Mouse (Mus musculus) left cerebral cortex, postnatal 36 days (tissue): ENCODE measurements around the gene Gm5617. TPM values are rescaled to one million over a fixed set of nuclear protein-coding genes. Genes with fewer than 3 reads are reported as not detected.
"Not testable (repeated sequence)": the region's sequence is repeated elsewhere in the genome, so short reads cannot be mapped to it uniquely, and the experiment has no call there.

ENCODE experiments used
- DNase-seq, 2 experiments: peaks; one replicate each; pipeline ENCODE4 v3.0.0; 2021 to 2022; ENCODE audit warnings: low spot score in 2 of 2, mixed read lengths in 1 of 2
- intact Hi-C: fragments of 180-260 bp; cut with DNase I; formaldehyde crosslinking; loops from one replicate; pipeline ENCODE4 v1.15.1; 2025
- total RNA-seq, 2 experiments: library from RNA; stranded (reverse); gene quantifications; 2 replicates each; pipeline ENCODE4 v1.2.3; 2021

Gene Gm5617
- total RNA-seq, 2 experiments from 2014 or later: 11.0 to 12.0 TPM

GRCm38 (mm10) chr9:48481214-48482134 is 13.8 kb upstream of the Gm5617 start:
- intact Hi-C loops: loop anchor here (10.0 kb wide), 1 partner anchor 217 kb away; no protein-coding TSS in a partner anchor
- no peak for DNase-seq

DNA sequence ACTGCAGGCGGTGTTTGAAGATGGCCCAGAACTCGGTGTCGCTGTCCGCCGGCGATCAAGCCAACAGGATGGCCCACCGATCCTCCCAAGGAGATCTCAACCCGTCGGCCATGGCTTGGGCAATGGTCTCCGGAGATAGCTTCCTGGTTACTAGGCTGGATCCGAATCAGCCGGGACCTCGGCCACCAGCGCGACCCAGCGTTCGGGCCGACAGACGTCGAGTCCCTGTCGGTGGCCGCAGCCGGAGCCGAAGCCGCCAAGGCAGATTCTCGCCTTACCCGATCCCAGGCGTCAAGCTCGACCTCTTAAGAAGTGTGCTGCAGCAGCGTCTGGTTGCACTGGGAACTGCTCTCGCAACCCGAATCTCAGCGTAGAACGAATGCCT is 298 bp downstream of the Gm5617 start:
- no peak for DNase-seq
- intact Hi-C loops: loop anchor here (1.0 kb wide), 1 partner anchor 15 kb away; the partner anchor contains the start of gene Rexo2

- DNase-seq: no peak
- intact Hi-C loops: no loop called here
These were observed 6.0 kb downstream of the Gm5617 start for GRCm38 (mm10) chr9:48501192-48501591.

GRCm38 (mm10) chr9:48503001-48503400 is 7.8 kb downstream of the Gm5617 start:
- no peak for DNase-seq
- intact Hi-C loops: no loop called here

- peak; percentile 15 to 20 for DNase-seq
- intact Hi-C loops: no loop called here
These were observed 9.6 kb downstream of the Gm5617 start for GRCm38 (mm10) chr9:48504741-48505365.

DNA sequence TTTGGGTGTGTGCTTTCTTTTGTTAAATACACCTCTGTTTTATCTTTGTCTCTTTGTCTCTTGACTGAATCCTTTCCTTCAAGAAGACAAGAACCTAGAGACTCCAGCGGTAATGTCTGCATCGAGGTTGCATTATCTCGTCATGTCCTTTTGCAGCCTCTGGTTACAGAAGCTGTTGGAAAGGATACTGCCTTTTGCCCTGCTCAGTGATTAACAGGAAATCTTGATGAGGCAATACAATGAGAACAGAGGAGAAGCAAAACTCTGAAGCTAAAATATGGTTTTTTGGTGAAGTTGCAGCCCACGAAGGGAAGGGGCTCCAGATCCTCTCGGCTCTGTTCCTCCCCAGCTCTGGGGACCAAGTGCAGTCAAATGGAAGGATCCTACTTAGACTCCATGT is 14.9 kb downstream of the Gm5617 start:
- intact Hi-C loops: no loop called here
- DNase-seq: no peak

DNA sequence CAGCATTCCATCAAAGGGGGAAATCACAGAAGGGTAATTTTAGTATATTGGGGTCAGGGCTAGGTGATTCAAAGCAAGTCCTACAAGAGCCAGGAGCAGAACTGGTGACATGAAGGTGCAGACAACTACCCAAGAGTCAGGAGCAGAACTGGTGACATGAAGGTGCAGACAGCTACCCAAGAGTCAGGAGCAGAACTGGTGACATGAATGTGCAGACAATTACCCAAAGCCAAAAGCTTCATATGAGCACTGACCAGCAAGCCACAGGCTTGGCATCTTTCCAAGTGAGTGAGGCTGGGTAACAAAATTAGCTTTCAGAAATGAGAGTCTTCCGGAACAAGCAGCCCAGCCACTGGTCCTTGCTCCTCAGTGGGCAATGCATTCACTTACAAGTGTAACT is 20.1 kb downstream of the Gm5617 start:
- intact Hi-C loops: no loop called here
- DNase-seq: no peak

GRCm38 (mm10) chr9:48516615-48517371 is 21.6 kb downstream of the Gm5617 start:
- no peak for DNase-seq
- intact Hi-C loops: no loop called here

DNA sequence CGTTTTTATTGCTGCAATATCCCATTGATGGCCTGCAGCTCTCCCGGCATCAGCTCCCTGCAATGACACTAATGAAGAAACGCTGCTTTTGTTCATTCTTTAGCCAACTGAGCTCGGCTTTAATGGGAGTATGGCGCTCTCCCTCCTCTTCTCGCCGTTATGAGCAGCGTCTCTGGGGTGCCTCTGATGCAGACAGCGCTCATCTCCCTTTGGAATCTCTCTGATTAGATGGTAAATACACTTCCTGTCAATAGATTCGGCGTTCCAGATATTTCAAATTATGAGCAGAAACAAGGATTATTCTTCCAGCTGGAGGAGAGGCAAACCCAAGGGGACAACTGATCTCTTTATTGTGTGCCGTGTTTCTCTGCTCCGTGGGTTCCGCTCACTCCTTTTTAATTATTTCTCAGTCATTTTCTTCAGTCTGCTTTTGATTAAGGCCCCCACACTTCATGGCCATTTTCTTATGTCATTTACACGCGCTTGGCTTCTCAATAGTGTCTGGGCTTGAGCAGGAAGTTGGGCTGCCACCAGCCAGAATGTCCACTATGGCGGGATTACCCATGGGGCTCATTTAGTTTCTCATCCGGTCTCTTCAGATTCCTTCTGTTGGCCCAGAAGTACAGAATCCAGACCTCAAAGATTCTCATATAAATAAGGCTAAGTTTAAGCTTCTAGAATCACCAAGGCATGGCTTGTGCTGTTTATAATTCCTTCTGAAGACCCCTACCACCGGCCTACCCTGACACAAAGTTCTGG is 22.3 kb downstream of the Gm5617 start:
- intact Hi-C loops: no loop called here
- DNase-seq: no peak

DNA sequence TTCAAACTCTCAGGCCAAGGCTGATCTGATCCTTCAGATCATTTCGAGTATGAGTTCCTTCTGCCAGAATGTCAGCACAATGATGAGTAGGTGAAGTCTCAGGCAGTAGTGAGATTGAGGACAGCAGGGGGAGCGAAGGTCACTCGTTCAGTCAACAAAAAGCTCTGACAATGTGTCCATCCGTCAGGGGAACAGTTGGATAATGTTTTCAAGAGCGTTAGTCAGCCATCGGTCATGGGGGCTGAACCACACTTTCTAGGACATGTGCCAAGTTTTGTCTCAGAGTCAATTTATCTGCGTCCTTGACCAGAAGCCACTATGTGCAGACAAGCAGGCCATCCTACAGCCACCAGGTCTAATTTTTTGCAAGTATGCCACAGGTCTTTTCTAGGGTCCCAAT is 25.2 kb downstream of the Gm5617 start:
- intact Hi-C loops, DNase-seq: not testable (repeated sequence)

DNA sequence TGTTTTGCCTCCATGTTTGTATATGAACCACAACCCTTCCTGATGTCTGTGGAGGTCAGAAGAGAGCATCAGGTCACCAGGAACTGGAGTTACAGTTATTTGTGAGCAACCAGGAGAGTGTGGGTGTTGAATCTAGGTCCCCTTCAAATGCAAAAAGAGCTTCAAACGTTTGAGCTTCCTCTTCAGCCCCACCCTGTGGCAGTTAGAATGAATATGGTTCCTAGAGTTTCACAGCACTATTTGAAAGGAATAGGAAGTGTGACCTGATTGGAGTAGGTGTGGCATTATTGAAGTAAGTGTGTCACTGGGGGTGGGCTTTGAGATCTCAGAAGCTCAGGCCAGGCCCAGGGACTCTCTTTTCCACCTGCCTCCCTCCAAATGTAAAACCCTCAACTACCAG is 30.3 kb downstream of the Gm5617 start:
- intact Hi-C loops: no loop called here
- DNase-seq: no peak

DNA sequence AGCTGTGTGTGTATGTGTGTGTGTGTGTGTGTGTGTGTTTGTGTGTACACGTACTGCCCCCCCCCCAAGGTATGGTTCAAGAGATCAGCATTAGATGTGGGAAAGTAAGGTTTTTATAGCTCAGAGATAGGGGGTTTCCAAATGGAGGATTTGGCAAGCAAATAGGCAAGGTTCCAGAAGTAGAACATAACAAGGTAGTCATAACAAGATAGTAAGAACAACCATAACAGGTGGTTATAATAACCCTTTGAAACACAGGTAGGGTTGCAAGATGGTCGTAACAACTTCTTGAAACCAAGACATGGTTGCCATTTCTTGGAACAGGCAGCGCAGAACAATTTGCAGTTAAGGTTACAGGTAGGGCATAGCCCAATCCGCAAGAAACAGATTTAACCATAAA is 31.3 kb downstream of the Gm5617 start:
- intact Hi-C loops: no loop called here
- DNase-seq: no peak

GRCm38 (mm10) chr9:48531294-48531693 is 36.1 kb downstream of the Gm5617 start:
- DNase-seq: no peak
- intact Hi-C loops: no loop called here

- DNase-seq: no peak
- intact Hi-C loops: no loop called here
These were observed 37.0 kb downstream of the Gm5617 start for GRCm38 (mm10) chr9:48532203-48532602.

GRCm38 (mm10) chr9:48532730-48533129 is 37.5 kb downstream of the Gm5617 start:
- intact Hi-C loops: no loop called here
- no peak for DNase-seq

GRCm38 (mm10) chr9:48536414-48536813 is 41.2 kb downstream of the Gm5617 start:
- DNase-seq: no peak
- intact Hi-C loops: no loop called here

GRCm38 (mm10) chr9:48537616-48538015 is 42.4 kb downstream of the Gm5617 start:
- DNase-seq, intact Hi-C loops: not testable (repeated sequence)

GRCm38 (mm10) chr9:48538044-48538645 is 42.9 kb downstream of the Gm5617 start:
- intact Hi-C loops: no loop called here
- DNase-seq: no peak

GRCm38 (mm10) chr9:48538688-48539087 is 43.4 kb downstream of the Gm5617 start:
- intact Hi-C loops: no loop called here
- DNase-seq: no peak
